Mouse (Mus musculus) forebrain, embryonic 11.5 days (tissue): Measurements from ENCODE around the gene Oas1c. TPM values are rescaled to one million over a fixed set of nuclear protein-coding genes. Genes with fewer than 3 reads are reported as not detected.
"Not testable (repeated sequence)": the region's sequence is repeated elsewhere in the genome, so short reads cannot be mapped to it uniquely, and the experiment has no call there.

Source experiments
- ATAC-seq: fragments of 200-750 bp; cut with Nextera tagmentation; replicated peaks from 2 replicates; pipeline ENCODE4 v1.8.0; 2017; ENCODE audit warnings: moderate TSS enrichment; ENCODE audit not compliant: low FRiP score
- DNase-seq: peaks from one replicate; pipeline ENCODE4 v3.0.0-alpha.2; 2017; ENCODE audit warnings: low spot score
- H3K27ac ChIP-seq: fragments of 300-500 bp; sonication (generic); 2 replicates; pipeline ENCODE4 v1.5.1; 2014; ENCODE audit warnings: low read depth, low read length
- H3K27me3 ChIP-seq: fragments of 300-500 bp; sonication (generic); 2 replicates; pipeline ENCODE4 v1.6.1; 2014; ENCODE audit warnings: mild to moderate bottlenecking, low read length, mixed read lengths; ENCODE audit not compliant: control insufficient read depth, insufficient read depth
- H3K36me3 ChIP-seq: fragments of 300-500 bp; sonication (generic); 2 replicates; pipeline ENCODE4 v1.6.1; 2014; ENCODE audit warnings: mild to moderate bottlenecking, low read length, moderate library complexity, mixed read lengths; ENCODE audit not compliant: control insufficient read depth, insufficient read depth
- H3K4me1 ChIP-seq: fragments of 300-500 bp; sonication (generic); replicated peaks from 2 replicates; pipeline ENCODE4 v1.6.1; 2014; ENCODE audit warnings: low read length, mixed read lengths; ENCODE audit not compliant: control insufficient read depth, insufficient read depth
- H3K4me2 ChIP-seq: fragments of 300-500 bp; sonication (generic); 2 replicates; pipeline ENCODE4 v1.6.1; 2014; ENCODE audit warnings: low read depth, mild to moderate bottlenecking, low read length, moderate library complexity, mixed read lengths; ENCODE audit not compliant: severe bottlenecking
- H3K4me3 ChIP-seq: fragments of 300-500 bp; sonication (generic); 2 replicates; pipeline ENCODE4 v1.5.1; 2014; ENCODE audit warnings: low read depth, low read length
- H3K9ac ChIP-seq: fragments of 300-500 bp; sonication (generic); 2 replicates; pipeline ENCODE4 v1.6.1; 2014; ENCODE audit warnings: low read length
- H3K9me3 ChIP-seq: fragments of 300-500 bp; sonication (generic); 2 replicates; pipeline ENCODE4 v1.6.1; 2016; ENCODE audit warnings: low read length, mixed read lengths; ENCODE audit not compliant: control insufficient read depth
- WGBS: fragments of 180-500 bp; shearing (Covaris S2); extraction: QIAGEN DNeasy Blood & Tissue Kit; methylation state at CpG from one replicate; pipeline ENCODE4 v1.1.7; 2014; 5-methylcytosine and 5-hydroxymethylcytosine counted together
- polyA plus RNA-seq: library from polyadenylated mRNA; unstranded; fragments of >200 nt; fragmentation: Nextera tagmentation; extraction: Ambion mirVana; gene quantifications from 2 replicates; pipeline ENCODE4 v1.2.1, GENCODE M21; 2014

Oas1c gene
- polyA plus RNA-seq, 1 experiment from 2014 or later: 0.36 TPM

GRCm38 (mm10) chr5:120798147-120798546, 14.2 kb downstream of the Oas1c start:
- not testable (repeated sequence) for H3K4me2 ChIP-seq, H3K4me1 ChIP-seq, ATAC-seq, DNase-seq, H3K27me3 ChIP-seq, H3K9me3 ChIP-seq, H3K36me3 ChIP-seq, H3K27ac ChIP-seq, H3K9ac ChIP-seq, H3K4me3 ChIP-seq
- WGBS: 83% methylated on average over 5 of the region's 5 CpGs

GRCm38 (mm10) chr5:120795480-120796034, 16.8 kb downstream of the Oas1c start, which contains the start of gene Oas1e:
TSS of gene Oas1e (minus strand) at chr5:120795530.
- not testable (repeated sequence) for H3K4me1 ChIP-seq, H3K36me3 ChIP-seq, H3K9ac ChIP-seq, H3K27ac ChIP-seq, H3K27me3 ChIP-seq, DNase-seq, H3K4me3 ChIP-seq, ATAC-seq, H3K9me3 ChIP-seq, H3K4me2 ChIP-seq
- WGBS: 64% methylated on average over 9 of the region's 9 CpGs

DNA sequence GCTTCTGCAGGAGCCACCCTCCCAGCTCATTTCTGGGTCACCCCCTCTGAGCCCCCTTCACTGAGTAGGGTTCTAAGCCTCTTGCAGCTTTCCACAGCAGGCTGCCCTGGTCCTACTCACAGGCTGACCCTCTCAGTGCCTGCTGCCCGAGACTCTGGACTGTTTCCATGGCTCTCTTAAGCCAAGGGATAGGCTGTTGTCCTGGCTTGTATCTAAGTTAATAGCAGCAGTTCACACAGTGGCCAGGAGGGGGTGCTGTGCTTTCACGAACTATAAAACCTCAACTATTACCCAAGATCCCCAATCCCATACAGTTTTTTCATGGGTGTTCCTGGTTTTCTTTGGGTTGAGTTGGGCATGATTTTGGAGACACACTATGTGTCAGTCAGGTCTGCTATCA, 19.3 kb downstream of the Oas1c start:
- Histone ChIP-seq H3K4me3 (no peak overlapping the region), H3K9me3 (no peaks in the 10 kb centered on the region), H3K27ac (no peak overlapping the region), H3K4me2 (no peak overlapping the region), H3K4me1 (no peaks in the 10 kb centered on the region), H3K27me3 (no peaks in the 10 kb centered on the region), H3K36me3 (no peaks in the 10 kb centered on the region), H3K9ac (no peak overlapping the region)
- 33% methylated on average over 2 of the region's 2 CpGs for WGBS
- ATAC-seq (no peak), DNase-seq (peak; percentile 77)

DNA sequence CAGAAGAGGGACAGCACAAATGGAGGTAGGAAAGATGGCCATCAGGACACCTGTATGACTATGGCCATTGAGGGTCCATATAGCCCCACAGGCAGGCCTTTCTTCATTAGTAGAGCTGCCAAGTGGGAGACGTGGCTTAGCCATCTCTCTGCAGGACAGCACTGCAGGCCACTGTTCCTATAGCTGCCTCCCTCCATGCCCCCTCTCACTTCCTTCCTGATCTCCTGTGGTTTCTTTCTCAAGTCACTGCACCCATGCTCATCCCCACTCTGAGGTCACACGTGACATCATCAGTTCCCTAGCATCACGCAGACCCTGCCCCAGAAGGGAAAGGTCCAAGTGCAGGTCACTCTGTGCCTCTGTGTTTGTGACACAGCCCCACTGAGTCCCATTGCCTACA, 25.3 kb downstream of the Oas1c start:
- WGBS: 68% methylated on average over 3 of the region's 3 CpGs
- H3K9ac ChIP-seq: no peak overlapping the region
- H3K9me3 ChIP-seq: no peaks in the 10 kb centered on the region
- H3K4me3 ChIP-seq: no peak overlapping the region
- no peak for DNase-seq
- H3K27ac ChIP-seq: no peak overlapping the region
- H3K36me3 ChIP-seq: no peaks in the 10 kb centered on the region
- no peak for ATAC-seq
- no peaks in the 10 kb centered on the region for H3K4me1 ChIP-seq
- no peak overlapping the region for H3K4me2 ChIP-seq
- H3K27me3 ChIP-seq: no peaks in the 10 kb centered on the region

GRCm38 (mm10) chr5:120782446-120782845, 29.9 kb downstream of the Oas1c start:
- no peaks in the 10 kb centered on the region for H3K9me3 ChIP-seq
- 86% methylated on average over 2 of the region's 2 CpGs for WGBS
- H3K4me1 ChIP-seq: no peaks in the 10 kb centered on the region
- ATAC-seq: no peak
- H3K27ac ChIP-seq: no peak overlapping the region
- no peak for DNase-seq
- H3K4me2 ChIP-seq: no peak overlapping the region
- H3K4me3 ChIP-seq: no peak overlapping the region
- H3K9ac ChIP-seq: no peak overlapping the region
- H3K27me3 ChIP-seq: no peaks in the 10 kb centered on the region
- H3K36me3 ChIP-seq: no peaks in the 10 kb centered on the region

DNA sequence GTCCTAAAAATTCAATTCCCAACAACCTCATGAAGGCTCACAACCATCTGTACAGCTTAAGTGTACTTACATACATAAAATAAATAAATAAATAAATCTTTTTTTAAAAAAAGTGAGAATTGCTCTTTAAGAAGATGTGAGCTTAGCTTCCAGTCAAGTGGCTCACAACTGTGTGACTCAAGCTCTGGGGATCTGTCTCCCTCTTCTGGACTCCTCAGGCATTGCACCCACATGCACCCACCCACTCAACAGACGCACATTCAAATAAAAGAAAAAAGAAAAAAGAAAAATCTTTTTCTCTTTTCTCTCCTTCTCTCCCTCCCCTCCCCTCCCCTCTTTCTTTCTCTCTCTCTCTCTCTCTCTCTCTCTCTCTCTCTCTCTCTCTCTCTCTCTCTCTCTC, 30.7 kb downstream of the Oas1c start:
- no peak overlapping the region for H3K9ac ChIP-seq
- H3K4me1 ChIP-seq: no peaks in the 10 kb centered on the region
- no peaks in the 10 kb centered on the region for H3K27me3 ChIP-seq
- DNase-seq (no peak), ATAC-seq (no peak)
- no peak overlapping the region for H3K27ac ChIP-seq
- no peak overlapping the region for H3K4me2 ChIP-seq
- no peaks in the 10 kb centered on the region for H3K36me3 ChIP-seq
- no peaks in the 10 kb centered on the region for H3K9me3 ChIP-seq
- 86% methylated on average over 1 of the region's 1 CpGs for WGBS
- H3K4me3 ChIP-seq: no peak overlapping the region

GRCm38 (mm10) chr5:120779922-120780321, 32.4 kb downstream of the Oas1c start:
- no peak for DNase-seq
- no peak for ATAC-seq
- Histone ChIP-seq H3K9me3 (no peaks in the 10 kb centered on the region), H3K27me3 (no peaks in the 10 kb centered on the region), H3K36me3 (no peaks in the 10 kb centered on the region), H3K4me1 (no peaks in the 10 kb centered on the region), H3K4me3 (no peak overlapping the region), H3K27ac (no peak overlapping the region), H3K4me2 (no peak overlapping the region), H3K9ac (no peak overlapping the region)
- 56% methylated on average over 3 of the region's 3 CpGs for whole genome bisulfite sequencing

DNA sequence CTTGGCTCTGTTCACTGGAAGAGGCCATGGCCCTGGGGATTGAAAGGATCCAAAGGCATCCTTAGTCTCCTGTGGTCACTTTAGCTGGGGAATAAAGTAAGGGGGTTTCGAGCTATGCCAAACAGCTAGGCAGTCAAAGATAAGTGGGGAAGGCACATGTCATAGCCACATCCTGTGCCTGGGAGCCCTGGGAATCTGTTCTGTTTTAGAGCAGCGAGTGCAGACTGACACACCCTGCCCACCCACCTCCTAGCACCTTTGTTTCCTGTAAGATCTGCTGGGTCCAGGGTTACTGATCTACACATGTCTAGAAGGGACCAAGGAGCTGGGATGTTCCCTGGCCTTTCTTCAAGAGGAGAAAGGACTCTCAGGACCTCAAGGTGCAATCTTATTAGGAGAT, 33.4 kb downstream of the Oas1c start:
- DNase-seq (no peak), ATAC-seq (no peak)
- H3K4me2 ChIP-seq: no peak overlapping the region
- H3K9me3 ChIP-seq: no peaks in the 10 kb centered on the region
- no peaks in the 10 kb centered on the region for H3K4me1 ChIP-seq
- H3K9ac ChIP-seq: no peak overlapping the region
- H3K27ac ChIP-seq: no peak overlapping the region
- H3K27me3 ChIP-seq: no peaks in the 10 kb centered on the region
- H3K36me3 ChIP-seq: no peaks in the 10 kb centered on the region
- 78% methylated on average over 2 of the region's 2 CpGs for WGBS
- no peak overlapping the region for H3K4me3 ChIP-seq

DNA sequence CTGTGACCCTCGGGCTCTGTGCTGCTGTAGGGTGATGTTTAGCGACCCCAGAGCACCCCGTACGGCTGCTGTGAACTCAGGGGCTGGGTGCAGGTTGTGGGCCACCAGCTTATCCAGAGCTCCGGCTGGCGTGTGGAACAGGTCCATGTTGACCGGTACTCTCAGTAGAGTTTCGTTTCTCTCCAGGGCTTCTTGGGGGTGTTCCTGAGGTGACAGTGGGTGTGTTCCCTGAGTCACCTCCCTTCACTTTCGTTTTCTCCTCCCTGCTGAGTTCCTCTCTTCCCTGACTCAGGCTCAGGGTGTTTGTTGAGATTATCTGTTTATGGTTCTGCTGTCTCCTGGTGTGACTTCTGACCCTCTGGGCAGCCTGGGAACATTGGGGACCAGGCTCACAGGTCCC, 34.8 kb downstream of the Oas1c start, which contains the start of gene Oas3:
Gene Oas3, minus strand, starts transcription at position 184 of the 400 bp plus-strand sequence.
- Histone ChIP-seq H3K36me3 (no peaks in the 10 kb centered on the region), H3K27ac (no peak within 1 kb of the TSS), H3K9me3 (no peaks in the 10 kb centered on the region), H3K9ac (no peak within 1 kb of the TSS), H3K4me3 (no peak within 1 kb of the TSS), H3K4me1 (no peaks in the 10 kb centered on the region), H3K4me2 (no peak within 1 kb of the TSS), H3K27me3 (no peaks in the 10 kb centered on the region)
- 86% methylated on average over 9 of the region's 9 CpGs for WGBS
- DNase-seq (no peak), ATAC-seq (no peak)
